Mouse (Mus musculus) lung, postnatal 10 days (tissue): ENCODE measurements at regions not wholly inside any gene's neighbourhood (a gene's known extent, or its start where the extent isn't known, plus 50 kb on each side); places are given as distances from the start of the nearest gene placed in this dataset.
"Not testable (repeated sequence)": the region's sequence is repeated elsewhere in the genome, so short reads cannot be mapped to it uniquely, and the experiment has no call there.

Experiments used
- DNase-seq: peaks from one replicate; pipeline ENCODE4 v3.0.0; 2021

DNA sequence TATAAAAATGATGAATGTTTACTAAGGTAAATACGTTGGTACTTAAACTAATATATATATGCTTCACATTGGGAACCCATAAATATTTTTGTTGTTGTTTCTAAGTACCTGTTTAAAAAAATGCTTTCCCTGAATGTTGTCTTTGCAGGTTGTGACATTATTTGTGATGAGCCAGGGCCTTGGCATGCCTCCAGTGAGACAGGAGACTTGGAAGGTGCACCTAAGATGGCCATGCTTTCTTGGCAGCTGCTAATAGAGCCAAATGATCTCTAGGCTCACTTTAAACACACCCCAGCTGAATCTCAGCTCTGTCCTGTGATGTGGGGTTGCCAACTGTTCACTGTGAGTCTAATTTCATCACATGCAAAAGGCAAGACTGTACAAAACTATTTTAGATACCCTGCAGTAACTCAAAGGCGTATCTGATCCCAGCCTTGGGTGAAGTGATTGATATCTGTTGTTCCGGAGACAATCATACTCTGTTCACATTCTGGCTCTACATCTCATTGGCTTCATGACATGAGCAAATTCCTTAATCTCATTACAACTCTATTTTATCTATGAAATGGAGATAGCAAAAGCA is 197.8 kb upstream of the P2ry1 start:
- no peak for DNase-seq

DNA sequence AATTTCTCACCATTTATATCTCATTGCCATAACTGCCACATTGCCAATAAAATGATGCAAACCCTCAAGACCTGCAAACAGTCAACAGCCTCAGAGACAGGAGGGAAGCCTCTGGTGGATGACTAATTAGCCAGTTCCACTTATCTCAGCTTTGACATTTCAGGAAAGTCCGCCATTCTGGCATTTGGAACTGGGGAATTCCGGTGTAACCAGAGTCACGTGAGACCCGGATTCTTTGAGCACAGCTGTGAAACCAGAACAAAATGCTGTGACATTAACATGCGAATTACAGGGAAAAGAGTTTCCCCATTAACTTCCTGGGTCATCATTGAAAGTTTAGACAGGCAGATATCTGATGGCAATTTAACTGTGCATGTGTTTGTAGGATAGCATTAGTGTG is 190.7 kb upstream of the P2ry1 start:
- DNase-seq, result no peak

DNA sequence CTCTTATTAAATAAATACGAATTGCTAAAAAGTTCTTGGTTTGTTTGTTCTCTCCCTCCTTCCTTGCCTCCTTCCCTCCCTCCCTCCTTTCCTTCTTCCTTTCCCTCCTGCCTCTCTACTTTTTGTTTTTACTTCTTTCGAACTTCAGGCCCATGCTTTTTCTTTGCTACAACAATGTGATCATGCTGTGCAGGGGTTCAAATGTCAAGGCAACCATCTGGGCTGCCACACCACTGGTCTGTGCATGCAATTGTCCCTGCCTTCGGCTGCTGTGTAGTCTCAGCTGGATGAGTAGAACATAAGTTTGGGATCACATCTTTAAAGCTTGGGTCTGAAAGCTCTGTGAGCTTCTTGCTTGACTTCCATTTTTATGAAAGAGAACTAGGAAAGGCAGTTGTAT is 189.1 kb upstream of the P2ry1 start:
- DNase-seq, result no peak

DNA sequence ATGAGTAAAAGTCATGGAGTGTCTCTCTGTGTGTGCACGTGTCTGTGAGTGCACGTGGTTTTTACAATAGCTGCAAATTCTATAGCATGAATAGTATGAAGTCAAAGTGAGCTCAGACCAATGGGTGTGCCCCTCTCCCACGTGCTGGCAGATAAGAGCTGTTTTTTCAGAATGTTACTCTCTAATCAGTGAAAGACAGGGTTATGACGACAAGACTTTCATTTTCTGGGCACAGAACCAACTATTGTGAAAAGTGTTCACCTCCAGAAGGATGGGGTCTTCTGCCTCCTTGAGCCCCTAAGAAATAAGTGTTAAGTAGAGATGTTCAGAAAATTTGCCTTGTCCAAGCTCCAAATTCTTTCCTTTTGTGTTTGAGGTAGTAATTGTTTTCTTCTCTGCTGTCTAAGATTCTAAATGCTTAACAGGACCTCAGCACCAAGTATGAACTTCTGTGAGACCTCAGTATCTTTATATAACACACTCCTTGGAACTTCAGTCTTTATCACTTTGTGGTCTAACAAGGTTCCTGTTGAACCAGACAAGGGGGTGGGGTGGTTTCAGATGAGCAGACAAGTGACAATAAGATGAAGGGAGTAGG is 182.8 kb upstream of the P2ry1 start:
- no peak for DNase-seq

DNA sequence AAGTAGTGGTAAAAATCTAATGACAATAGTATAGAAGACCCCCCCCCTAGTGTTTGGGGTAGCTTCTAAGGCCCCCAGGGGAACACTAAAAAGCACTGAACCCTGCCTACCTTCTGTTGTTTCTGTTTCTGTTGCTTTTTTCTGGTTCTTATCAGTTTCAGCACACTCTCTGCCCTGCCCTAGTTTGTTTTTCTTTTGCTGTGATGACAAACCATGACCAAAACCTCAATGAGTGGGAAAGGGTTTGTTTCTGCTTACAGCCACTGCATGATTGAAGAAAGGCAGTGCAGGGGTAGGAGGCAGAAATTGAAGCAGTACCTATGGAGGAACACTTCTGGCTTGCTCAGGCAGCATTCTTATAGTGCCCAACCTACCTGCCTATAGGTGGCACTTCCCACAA is 181.1 kb upstream of the P2ry1 start:
- DNase-seq, result no peak

DNA sequence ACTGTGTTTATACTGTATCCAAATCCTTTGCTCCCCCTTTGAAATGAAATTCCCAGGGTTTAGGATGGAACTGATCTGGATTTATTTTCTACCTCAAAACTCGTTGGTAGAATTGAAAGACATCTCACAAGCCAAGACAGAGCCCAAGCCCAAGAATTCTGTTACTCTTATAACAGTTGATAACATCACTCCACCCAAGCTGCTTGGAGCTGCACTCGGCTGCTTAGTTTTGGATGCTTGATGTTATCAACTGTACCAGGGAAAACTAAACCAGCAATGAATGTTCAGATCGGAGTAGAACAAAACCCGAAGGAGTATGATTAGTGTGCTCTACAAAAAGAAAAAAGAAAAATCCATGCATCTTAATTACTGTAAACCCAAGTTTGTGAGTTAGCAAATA is 175.8 kb upstream of the P2ry1 start:
- DNase-seq, result no peak

- DNase-seq, result no peak
Observed at GRCm38 (mm10) chr3:60832385-60832784, 170.2 kb upstream of the P2ry1 start.

DNA sequence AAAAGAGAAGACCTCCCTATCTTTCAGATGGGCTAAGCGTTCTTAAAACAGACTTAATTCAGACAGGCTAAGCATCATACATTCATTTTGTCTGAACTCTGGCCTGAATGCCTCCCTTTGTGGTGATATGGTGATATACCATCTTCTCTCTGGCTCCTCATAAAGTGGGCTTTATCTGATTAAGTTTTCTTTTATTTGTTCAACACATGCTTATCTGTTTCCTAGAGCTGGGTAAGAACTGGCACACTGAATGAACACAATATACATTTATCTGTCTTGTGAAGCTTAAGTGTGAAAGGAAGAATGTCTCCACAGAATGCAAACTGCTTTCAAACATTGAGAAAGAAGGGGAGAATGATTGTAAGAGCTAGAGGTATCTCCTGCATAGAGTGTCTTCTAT is 160.7 kb upstream of the P2ry1 start:
- DNase-seq, result no peak

GRCm38 (mm10) chr3:60845293-60845692 is 157.3 kb upstream of the P2ry1 start:
- peak; percentile 11 for DNase-seq

DNA sequence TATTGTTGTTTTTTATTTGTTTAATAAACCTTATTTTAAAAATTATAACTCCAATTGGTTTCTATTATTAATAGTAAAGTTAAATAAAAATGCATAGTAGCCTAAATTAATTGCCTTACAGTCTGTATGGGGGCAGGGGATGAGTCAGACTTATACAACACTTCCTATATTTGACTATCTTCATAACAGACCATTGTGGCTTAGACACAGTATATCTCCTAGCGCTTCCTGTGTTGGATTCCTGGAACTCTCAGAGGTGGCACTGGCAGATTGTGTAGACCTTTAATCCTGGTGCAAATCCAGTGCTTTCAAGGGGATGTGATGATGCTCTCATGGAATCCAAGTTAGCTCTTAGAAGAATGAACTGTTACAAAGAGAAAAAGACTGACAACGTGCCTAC is 154.2 kb upstream of the P2ry1 start:
- no peak for DNase-seq

DNA sequence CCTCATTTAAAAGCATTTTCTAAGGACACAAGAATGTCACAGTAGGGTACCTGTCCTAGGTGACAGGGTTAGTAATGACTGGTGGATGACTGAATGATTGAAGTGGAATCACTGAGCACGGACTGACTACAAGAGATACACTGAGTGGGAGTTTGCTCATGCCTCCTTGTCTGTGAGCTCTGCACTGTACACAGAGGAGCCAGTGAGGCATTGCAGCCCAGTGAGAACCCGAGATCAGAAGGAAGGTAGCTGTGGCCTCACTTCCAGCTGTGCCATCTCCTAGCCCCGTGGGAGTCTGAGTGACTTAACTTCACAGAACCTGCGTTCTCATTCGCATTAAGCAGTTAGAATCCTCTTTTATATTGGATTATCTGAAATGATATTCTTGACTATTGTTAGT is 148.8 kb upstream of the P2ry1 start:
- DNase-seq, result no peak

GRCm38 (mm10) chr3:60855734-60856133 is 146.9 kb upstream of the P2ry1 start:
- DNase-seq, result no peak

- no peak for DNase-seq
Observed at GRCm38 (mm10) chr3:60858474-60859118, 144.0 kb upstream of the P2ry1 start.

- DNase-seq, result no peak
Observed at GRCm38 (mm10) chr3:60859119-60859515, 143.5 kb upstream of the P2ry1 start.

GRCm38 (mm10) chr3:60876858-60877257 is 125.7 kb upstream of the P2ry1 start:
- not testable (repeated sequence) for DNase-seq

DNA sequence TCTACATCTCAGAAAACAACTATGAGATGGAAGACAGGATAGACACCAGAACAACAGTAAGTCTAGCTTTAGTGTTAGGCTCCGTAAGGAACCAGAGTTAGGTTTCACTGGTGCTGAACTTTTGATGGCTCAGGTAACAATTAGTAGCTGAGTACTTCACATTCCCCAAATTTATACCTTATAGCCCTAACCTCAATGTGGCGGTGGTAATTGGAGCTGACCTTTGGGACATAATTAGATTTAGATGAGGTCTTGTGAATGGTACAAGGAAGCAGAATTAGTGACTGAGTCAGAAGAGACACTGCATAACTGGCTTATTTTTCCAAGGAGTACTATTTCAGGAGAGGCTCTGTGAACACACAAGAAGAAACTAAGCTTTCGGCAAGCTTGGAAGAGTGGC is 123.7 kb upstream of the P2ry1 start:
- DNase-seq, result no peak

DNA sequence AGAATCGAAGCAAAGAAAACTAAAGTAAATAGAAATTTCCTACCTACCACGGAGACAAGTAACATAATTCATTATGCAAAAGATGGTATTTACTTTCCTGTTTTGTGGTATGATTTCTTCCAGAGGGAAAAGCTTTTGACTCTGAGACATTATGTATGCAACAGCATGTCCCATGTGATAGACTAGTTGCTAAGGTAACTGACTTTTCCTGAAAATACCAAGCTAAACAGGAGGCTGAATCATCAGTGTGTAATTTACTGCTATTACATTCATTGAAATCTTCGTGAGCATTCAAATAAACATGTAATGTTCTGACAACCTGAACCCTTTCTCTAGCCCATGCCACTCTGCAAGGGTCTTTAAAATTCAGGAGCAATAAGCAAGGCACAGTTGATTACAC is 118.6 kb upstream of the P2ry1 start:
- no peak for DNase-seq

GRCm38 (mm10) chr3:60889191-60889861 is 113.3 kb upstream of the P2ry1 start:
- DNase-seq, result no peak

DNA sequence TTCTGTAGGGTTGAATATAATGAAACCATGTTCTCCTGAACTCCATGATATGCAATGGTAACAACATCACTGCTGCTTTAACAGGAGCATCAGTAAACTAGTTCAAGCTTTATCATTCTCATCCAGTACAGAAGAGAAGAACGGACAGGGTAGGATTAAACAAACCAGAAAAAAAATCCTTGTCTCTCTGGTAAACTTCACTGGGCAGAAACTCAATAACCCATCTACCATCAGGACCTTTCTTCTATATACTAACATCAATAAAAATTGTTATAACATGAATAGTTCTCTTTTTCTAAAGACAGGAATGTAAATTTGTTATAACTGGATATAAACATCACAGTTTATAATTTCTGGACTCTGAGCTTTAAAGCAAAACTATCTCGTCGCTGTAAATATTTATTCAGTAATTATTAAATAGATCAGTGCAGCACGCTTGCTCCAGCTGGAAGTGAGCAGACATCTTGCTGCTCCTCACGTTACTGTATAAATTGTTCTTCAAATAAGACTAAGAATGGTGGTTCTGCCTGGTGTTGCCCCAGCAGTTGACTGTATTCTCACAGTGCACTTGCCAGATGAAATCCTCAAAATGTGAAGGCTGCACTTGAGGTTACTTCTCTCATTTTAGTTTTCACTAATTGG is 104.8 kb upstream of the P2ry1 start:
- no peak for DNase-seq

- no peak for DNase-seq
Observed at GRCm38 (mm10) chr3:60898720-60899119, 103.9 kb upstream of the P2ry1 start.

GRCm38 (mm10) chr3:60901571-60901970 is 101.0 kb upstream of the P2ry1 start:
- DNase-seq, result no peak

GRCm38 (mm10) chr3:60916411-60916810 is 86.2 kb upstream of the P2ry1 start:
- no peak for DNase-seq

DNA sequence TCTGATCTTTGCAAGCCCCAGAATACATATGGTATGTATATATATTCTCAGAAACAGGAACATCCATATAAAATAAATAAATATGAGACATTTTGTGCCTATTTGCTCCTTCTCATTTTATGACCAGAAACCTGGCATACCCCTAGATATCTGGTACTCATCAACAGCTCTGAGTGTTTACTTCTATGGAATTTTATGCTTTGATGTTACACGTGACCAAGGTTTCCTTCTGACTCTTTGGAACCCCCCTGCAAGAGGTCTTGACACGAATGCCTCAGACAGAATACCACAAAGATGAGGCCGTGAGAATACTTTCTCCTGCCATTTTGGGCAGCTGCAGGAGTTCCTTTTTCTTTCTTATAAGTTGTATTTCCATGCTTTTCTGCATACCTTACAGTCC is 85.3 kb upstream of the P2ry1 start:
- no peak for DNase-seq
